ENCODE assay signal across 18 mouse cellular contexts in genomic region chr17:63361679-63362078, GRCm38 (mm10).
"Had no signal": no experiment of that assay in that cellular context is flagged by ENCODE, and none has a peak within 500 bp of the region (broad histone marks: within the 10 kb centered on the region; RNA-seq: fewer than 3 reads in every experiment).

No protein-coding gene starts in this region.

- H3K4me1 ChIP-seq: lung, embryonic 15.5 days had no signal

- H3K9ac ChIP-seq: limb, embryonic 13.5 days; lung, embryonic 15.5 days; midbrain, embryonic 12.5 days; neural tube, embryonic 13.5 days had no signal

- H3K27me3 ChIP-seq: limb, embryonic 13.5 days; lung, embryonic 15.5 days; megakaryocyte, embryonic 14.5 days; midbrain, embryonic 12.5 days; neural tube, embryonic 13.5 days had no signal

- H3K4me2 ChIP-seq: limb, embryonic 13.5 days; lung, embryonic 15.5 days; midbrain, embryonic 12.5 days; neural tube, embryonic 13.5 days had no signal

- H3K36me3 ChIP-seq: limb, embryonic 10.5 days; lung, embryonic 15.5 days had no signal

- DNase-seq: kidney, postnatal 25 days; layer of hippocampus, adult 9-11 months; lung, adult 18-20 months; lung, postnatal 10 days; lung, postnatal 36 days; thymus, adult 18-20 months had no signal

- ATAC-seq: intestine, embryonic 16.5 days; midbrain, embryonic 16.5 days had no signal

- H3K9me3 ChIP-seq: limb, embryonic 10.5 days; limb, embryonic 13.5 days; lung, embryonic 15.5 days; midbrain, embryonic 12.5 days; neural tube, embryonic 13.5 days had no signal

- H3K27ac ChIP-seq: hindbrain, postnatal 0 days; kidney, postnatal 0 days; layer of hippocampus, adult 2 months; limb, embryonic 10.5 days; limb, embryonic 13.5 days; lung, embryonic 15.5 days; midbrain, embryonic 12.5 days; neural tube, embryonic 13.5 days had no signal

- H3K4me3 ChIP-seq: layer of hippocampus, adult 2 months; limb, embryonic 10.5 days; limb, embryonic 13.5 days; lung, embryonic 15.5 days; megakaryocyte, embryonic 14.5 days; midbrain, embryonic 12.5 days; myocyte; neural tube, embryonic 13.5 days had no signal
